Mouse (Mus musculus): ENCODE results near the gene Slc31a1.

Gene Slc31a1

GRCm38 (mm10) chr4:62362437-62362836 is 1.9 kb downstream of the Slc31a1 start:
- DNase-seq (ENCODE audit: extremely low spot score, low spot score): no peak

- DNase-seq (ENCODE audit: extremely low spot score, low spot score): no peak
These were observed 3.8 kb downstream of the Slc31a1 start for GRCm38 (mm10) chr4:62364299-62364698.

- DNase-seq (ENCODE audit: extremely low spot score, low spot score): no peak
These were observed 5.8 kb downstream of the Slc31a1 start for GRCm38 (mm10) chr4:62366291-62366690.

GRCm38 (mm10) chr4:62367586-62367985 is 7.1 kb downstream of the Slc31a1 start:
- no peak for DNase-seq (ENCODE audit: extremely low spot score, low spot score)

- no peak for DNase-seq (ENCODE audit: extremely low spot score, low spot score)
These were observed 8.6 kb downstream of the Slc31a1 start for GRCm38 (mm10) chr4:62369091-62369490.

- no peak for DNase-seq (ENCODE audit: extremely low spot score, low spot score)
These were observed 11.9 kb downstream of the Slc31a1 start for GRCm38 (mm10) chr4:62372410-62372809.

GRCm38 (mm10) chr4:62372818-62373520 is 12.4 kb downstream of the Slc31a1 start:
- no peak for DNase-seq (ENCODE audit: extremely low spot score, low spot score)

GRCm38 (mm10) chr4:62373668-62374067 is 13.1 kb downstream of the Slc31a1 start:
- DNase-seq (ENCODE audit: extremely low spot score, low spot score): no peak

- DNase-seq (ENCODE audit: extremely low spot score, low spot score): no peak
These were observed 13.8 kb downstream of the Slc31a1 start for GRCm38 (mm10) chr4:62374342-62374741.

- no peak for DNase-seq (ENCODE audit: extremely low spot score, low spot score)
These were observed 15.6 kb downstream of the Slc31a1 start for GRCm38 (mm10) chr4:62376123-62376522.

- DNase-seq (ENCODE audit: extremely low spot score, low spot score): no peak
These were observed 19.3 kb downstream of the Slc31a1 start for GRCm38 (mm10) chr4:62379724-62380381.

GRCm38 (mm10) chr4:62383207-62383606 is 22.7 kb downstream of the Slc31a1 start:
- no peak for DNase-seq (ENCODE audit: extremely low spot score, low spot score)

- no peak for DNase-seq (ENCODE audit: extremely low spot score, low spot score)
These were observed 23.2 kb downstream of the Slc31a1 start for GRCm38 (mm10) chr4:62383752-62384151.

GRCm38 (mm10) chr4:62384159-62384558 is 23.6 kb downstream of the Slc31a1 start:
- DNase-seq (ENCODE audit: extremely low spot score, low spot score): no peak

- DNase-seq (ENCODE audit: extremely low spot score, low spot score): no peak
These were observed 24.9 kb downstream of the Slc31a1 start for GRCm38 (mm10) chr4:62385439-62385838.

- DNase-seq (ENCODE audit: extremely low spot score, low spot score): no peak
These were observed 29.3 kb downstream of the Slc31a1 start for GRCm38 (mm10) chr4:62389592-62390512.

GRCm38 (mm10) chr4:62391892-62392291 is 31.4 kb downstream of the Slc31a1 start:
- DNase-seq (ENCODE audit: extremely low spot score, low spot score): no peak

- peak; percentile 23 for DNase-seq (ENCODE audit: extremely low spot score, low spot score)
These were observed 32.9 kb downstream of the Slc31a1 start for GRCm38 (mm10) chr4:62393459-62393858.

GRCm38 (mm10) chr4:62395806-62396205 is 35.3 kb downstream of the Slc31a1 start:
- no peak for DNase-seq (ENCODE audit: extremely low spot score, low spot score)

- no peak for DNase-seq (ENCODE audit: extremely low spot score, low spot score)
These were observed 37.3 kb downstream of the Slc31a1 start for GRCm38 (mm10) chr4:62397616-62398365.

- no peak for DNase-seq (ENCODE audit: extremely low spot score, low spot score)
These were observed 38.4 kb downstream of the Slc31a1 start for GRCm38 (mm10) chr4:62398956-62399355.

Data from neural tube, embryonic 10.5 days (tissue).